Mouse (Mus musculus) midbrain, embryonic 12.5 days (tissue): ENCODE measurements around the gene Shoc2. TPM values are rescaled to one million over a fixed set of nuclear protein-coding genes. Genes with fewer than 3 reads are reported as not detected.

Source experiments
- ATAC-seq: fragments of 200-750 bp; cut with Nextera tagmentation; 2 replicates; pipeline ENCODE4 v1.8.0; 2017; ENCODE audit warnings: low read depth, moderate TSS enrichment, moderate library complexity; ENCODE audit not compliant: low FRiP score
- H3K27ac ChIP-seq: fragments of 300-500 bp; sonication (generic); replicated peaks from 2 replicates; pipeline ENCODE4 v1.5.1; 2016; ENCODE audit warnings: mild to moderate bottlenecking
- H3K27me3 ChIP-seq: fragments of 300-500 bp; sonication (generic); 2 replicates; pipeline ENCODE4 v1.6.1; 2016; ENCODE audit warnings: mild to moderate bottlenecking
- H3K36me3 ChIP-seq: fragments of 300-500 bp; sonication (generic); 2 replicates; pipeline ENCODE4 v1.6.1; 2016
- H3K4me1 ChIP-seq: fragments of 300-500 bp; sonication (generic); 2 replicates; pipeline ENCODE4 v1.6.1; 2016
- H3K4me2 ChIP-seq: fragments of 300-500 bp; sonication (generic); replicated peaks from 2 replicates; pipeline ENCODE4 v1.6.1; 2016; ENCODE audit warnings: mild to moderate bottlenecking, moderate library complexity
- H3K4me3 ChIP-seq: fragments of 300-500 bp; sonication (generic); 2 replicates; pipeline ENCODE4 v1.5.1; 2016; ENCODE audit warnings: mild to moderate bottlenecking
- H3K9ac ChIP-seq: fragments of 300-500 bp; sonication (generic); replicated peaks from 2 replicates; pipeline ENCODE4 v1.6.1; 2016; ENCODE audit warnings: mild to moderate bottlenecking, moderate library complexity
- H3K9me3 ChIP-seq: fragments of 300-500 bp; sonication (generic); 2 replicates; pipeline ENCODE4 v1.6.1; 2016; ENCODE audit warnings: mild to moderate bottlenecking
- WGBS: fragments of 180-500 bp; shearing (Covaris S2); methylation state at CpG from one replicate; pipeline ENCODE4 v1.1.7; 2016; 5-methylcytosine and 5-hydroxymethylcytosine counted together
- polyA plus RNA-seq: library from polyadenylated mRNA; unstranded; fragments of >200 nt; fragmentation: Nextera tagmentation; extraction: Ambion mirVana; gene quantifications from 2 replicates; pipeline ENCODE4 v1.2.1, GENCODE M21; 2016

Shoc2 gene
- polyA plus RNA-seq, 1 experiment from 2014 or later: 71.3 TPM

- no peak overlapping the region for H3K4me2 ChIP-seq
- WGBS: 21% methylated on average over 10 of the region's 10 CpGs
- H3K36me3 ChIP-seq: no peaks in the 10 kb centered on the region
- no peaks in the 10 kb centered on the region for H3K9me3 ChIP-seq
- H3K27ac ChIP-seq: no peak overlapping the region
- H3K4me3 ChIP-seq: no peak overlapping the region
- peaks cover 6% of the 10 kb centered on the region; the same call in 1 of the 2 replicates for H3K4me1 ChIP-seq
- H3K9ac ChIP-seq: no peak overlapping the region
- peaks cover 13% of the 10 kb centered on the region for H3K27me3 ChIP-seq
- no peak for ATAC-seq
Measured at GRCm38 (mm10) chr19:54076362-54077349, 132.6 kb downstream of the Shoc2 start.

GRCm38 (mm10) chr19:54081303-54081702 lies 137.2 kb downstream of the Shoc2 start:
- Histone ChIP-seq H3K9me3 (no peaks in the 10 kb centered on the region), H3K27me3 (peaks cover 10% of the 10 kb centered on the region), H3K27ac (no peak overlapping the region), H3K4me1 (peaks cover 6% of the 10 kb centered on the region; the same call in 1 of the 2 replicates), H3K4me2 (no peak overlapping the region), H3K36me3 (no peaks in the 10 kb centered on the region), H3K9ac (no peak overlapping the region), H3K4me3 (no peak overlapping the region)
- WGBS: 89% methylated on average over 9 of the region's 9 CpGs
- ATAC-seq: no peak

GRCm38 (mm10) chr19:54081716-54082165 lies 137.6 kb downstream of the Shoc2 start:
- H3K9ac ChIP-seq: no peak overlapping the region
- no peaks in the 10 kb centered on the region for H3K9me3 ChIP-seq
- H3K27me3 ChIP-seq: peaks cover 10% of the 10 kb centered on the region
- no peaks in the 10 kb centered on the region for H3K36me3 ChIP-seq
- no peak overlapping the region for H3K27ac ChIP-seq
- WGBS: 87% methylated on average over 9 of the region's 9 CpGs
- H3K4me3 ChIP-seq: no peak overlapping the region
- peaks cover 4% of the 10 kb centered on the region; the same call in 1 of the 2 replicates for H3K4me1 ChIP-seq
- ATAC-seq: no peak
- H3K4me2 ChIP-seq: no peak overlapping the region

Other genes with a start within 250 kb of the Shoc2 start
- gene Pdcd4, start 52.1 kb upstream of the Shoc2 start, polyA plus RNA-seq: 88.7 and 94.2 TPM in 2 replicates
- gene Bbip1, start 321 bp downstream of the Shoc2 start, polyA plus RNA-seq: 119 and 133 TPM in 2 replicates
- gene Adra2a, start 99.8 kb downstream of the Shoc2 start, polyA plus RNA-seq: 2.3 and 3.1 TPM in 2 replicates